Mouse (Mus musculus) heart, postnatal 0 days (tissue): ENCODE measurements at regions not wholly inside any gene's neighbourhood (a gene's known extent, or its start where the extent isn't known, plus 50 kb on each side); places are given as distances from the start of the nearest gene placed in this dataset.
"Not testable (repeated sequence)": the region's sequence is repeated elsewhere in the genome, so short reads cannot be mapped to it uniquely, and the experiment has no call there.

Experiments
- ATAC-seq: fragments of 200-750 bp; cut with Nextera tagmentation; 2 replicates; pipeline ENCODE4 v1.8.0; 2017; ENCODE audit warnings: low read depth, moderate number of reproducible peaks, moderate library complexity; ENCODE audit not compliant: insufficient read depth
- DNase-seq: peaks from one replicate; pipeline ENCODE4 v3.0.0-alpha.2; 2016; ENCODE audit warnings: low spot score
- H3K27ac ChIP-seq: fragments of 300-500 bp; sonication (generic); 2 replicates; pipeline ENCODE4 v1.5.1; 2014; ENCODE audit warnings: low read depth, mild to moderate bottlenecking
- H3K27me3 ChIP-seq: fragments of 300-500 bp; sonication (generic); 2 replicates; pipeline ENCODE4 v1.6.1; 2014; ENCODE audit warnings: low read length, mixed read lengths; ENCODE audit not compliant: control insufficient read depth, insufficient read depth
- H3K36me3 ChIP-seq: fragments of 300-500 bp; sonication (generic); replicated peaks from 2 replicates; pipeline ENCODE4 v1.6.1; 2014; ENCODE audit warnings: low read length, mixed read lengths; ENCODE audit not compliant: control insufficient read depth, insufficient read depth
- H3K4me1 ChIP-seq: fragments of 300-500 bp; sonication (generic); 2 replicates; pipeline ENCODE4 v1.6.1; 2014; ENCODE audit warnings: antibody characterized with exemption; ENCODE audit not compliant: control insufficient read depth, insufficient read depth
- H3K4me2 ChIP-seq: fragments of 300-500 bp; sonication (generic); 2 replicates; pipeline ENCODE4 v1.6.1; 2014; ENCODE audit warnings: low read depth, mild to moderate bottlenecking, low read length, moderate library complexity
- H3K4me3 ChIP-seq: fragments of 300-500 bp; sonication (generic); 2 replicates; pipeline ENCODE4 v1.5.1; 2014; ENCODE audit warnings: low read depth, low read length
- H3K9ac ChIP-seq: fragments of 300-500 bp; sonication (generic); replicated peaks from 2 replicates; pipeline ENCODE4 v1.6.1; 2014; ENCODE audit warnings: low read depth, low read length, mixed read lengths
- H3K9me3 ChIP-seq: fragments of 300-500 bp; sonication (generic); replicated peaks from 2 replicates; pipeline ENCODE4 v1.6.1; 2016; ENCODE audit warnings: low read length; ENCODE audit not compliant: control insufficient read depth
- CTCF ChIP-seq: IDR thresholded peaks from 2 replicates; pipeline ENCODE4 v1.5.1; 2016; ENCODE audit warnings: antibody characterized with exemption, control low read depth, low read depth
- EP300 ChIP-seq: IDR thresholded peaks from 2 replicates; pipeline ENCODE4 v1.6.1; 2016; ENCODE audit warnings: antibody characterized with exemption, low read depth
- WGBS: fragments of 180-500 bp; shearing (Covaris S2); extraction: QIAGEN DNeasy Blood & Tissue Kit; methylation state at CpG from one replicate; pipeline ENCODE4 v1.1.7; 2014; 5-methylcytosine and 5-hydroxymethylcytosine counted together

- no peaks in the 10 kb centered on the region for H3K27me3 ChIP-seq
- H3K9ac ChIP-seq, result no peak overlapping the region
- no peak overlapping the region for H3K27ac ChIP-seq
- H3K9me3 ChIP-seq, result no peaks in the 10 kb centered on the region
- H3K4me1 ChIP-seq, result no peaks in the 10 kb centered on the region
- DNase-seq, result no peak
- H3K4me2 ChIP-seq, result no peak overlapping the region
- 85% methylated on average over 4 of the region's 4 CpGs for WGBS
- no peak overlapping the region for H3K4me3 ChIP-seq
- TF ChIP-seq CTCF, result no peak
- no peak for TF ChIP-seq EP300
- no peak for ATAC-seq
- H3K36me3 ChIP-seq, result no peaks in the 10 kb centered on the region
Observed at GRCm38 (mm10) chr10:6514269-6514668, 244.0 kb upstream of the Oprm1 start.

DNA sequence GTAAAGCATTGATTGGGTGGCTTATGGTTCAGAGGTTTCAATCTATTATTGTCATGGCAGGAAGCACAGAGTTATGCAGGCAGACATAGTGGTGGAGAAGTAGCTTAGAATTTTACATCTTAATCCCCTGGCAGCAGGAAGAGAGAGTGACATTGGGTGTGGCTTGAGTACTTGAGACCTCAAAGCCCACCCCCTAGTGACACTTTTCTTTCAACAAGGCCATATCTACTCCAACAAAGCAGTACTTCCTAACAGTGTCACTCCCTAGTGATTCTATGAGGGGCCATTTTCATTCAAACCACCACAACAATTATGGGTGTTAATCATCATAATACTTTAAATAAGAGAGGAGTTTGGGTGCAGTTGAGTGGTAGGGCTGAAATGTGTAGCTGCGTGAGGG is 195.8 kb upstream of the Oprm1 start:
- Histone ChIP-seq H3K36me3 (no peaks in the 10 kb centered on the region), H3K4me1 (no peaks in the 10 kb centered on the region), H3K4me3 (no peak overlapping the region), H3K27ac (no peak overlapping the region), H3K9me3 (no peaks in the 10 kb centered on the region), H3K4me2 (no peak overlapping the region), H3K9ac (no peak overlapping the region), H3K27me3 (no peaks in the 10 kb centered on the region)
- WGBS, result 85% methylated on average over 1 of the region's 1 CpGs
- ATAC-seq, result no peak
- DNase-seq, result no peak
- TF ChIP-seq EP300 (no peak), CTCF (no peak)

DNA sequence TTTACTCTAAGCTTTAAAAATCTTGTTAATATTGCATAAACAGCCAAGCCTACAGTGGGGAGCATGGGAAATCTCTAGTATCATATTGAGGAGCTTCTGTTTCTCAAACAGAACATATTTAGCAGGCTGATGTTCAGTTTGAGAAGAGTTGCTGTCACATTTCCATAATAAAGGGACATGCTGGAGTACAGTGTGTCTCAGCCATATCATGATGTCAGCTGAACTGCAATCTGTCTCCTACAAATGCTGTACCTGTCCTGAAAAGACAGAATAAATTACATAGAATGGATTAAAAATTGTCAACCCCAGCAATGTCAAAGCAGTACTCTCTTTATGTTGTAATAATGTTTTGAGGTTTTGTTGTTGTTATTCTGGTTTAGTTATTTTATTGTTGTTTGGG is 179.7 kb upstream of the Oprm1 start:
- H3K4me1 ChIP-seq, result no peaks in the 10 kb centered on the region
- no peak overlapping the region for H3K9ac ChIP-seq
- TF ChIP-seq CTCF (no peak), EP300 (no peak)
- ATAC-seq (no peak), DNase-seq (no peak)
- no peaks in the 10 kb centered on the region for H3K27me3 ChIP-seq
- H3K9me3 ChIP-seq, result no peaks in the 10 kb centered on the region
- no peaks in the 10 kb centered on the region for H3K36me3 ChIP-seq
- no peak overlapping the region for H3K27ac ChIP-seq
- no peak overlapping the region for H3K4me3 ChIP-seq
- no peak overlapping the region for H3K4me2 ChIP-seq

- H3K4me2 ChIP-seq, H3K27me3 ChIP-seq, DNase-seq, ATAC-seq, H3K36me3 ChIP-seq, H3K4me1 ChIP-seq, H3K9ac ChIP-seq, H3K4me3 ChIP-seq, H3K9me3 ChIP-seq, H3K27ac ChIP-seq: not testable (repeated sequence)
Observed at GRCm38 (mm10) chr10:6585821-6586220, 172.5 kb upstream of the Oprm1 start.

DNA sequence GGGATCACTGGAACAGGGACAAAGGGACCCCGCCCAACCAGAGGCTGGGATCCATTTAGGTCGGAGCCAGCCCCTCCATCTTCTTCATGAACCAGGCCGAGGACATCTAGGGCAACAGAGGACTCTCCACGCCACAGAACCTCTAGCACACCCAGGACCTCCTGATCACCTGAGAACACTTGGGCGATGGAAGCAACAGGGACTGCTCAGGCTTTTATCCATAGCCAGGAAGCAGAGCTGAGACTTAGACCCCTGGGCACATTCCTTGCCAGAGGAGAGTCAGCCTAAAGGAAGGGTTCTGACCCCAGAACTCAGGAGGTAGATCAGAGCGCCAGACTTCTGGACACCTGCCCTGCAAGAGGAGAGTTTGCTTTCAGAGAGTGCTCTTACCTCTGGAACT is 168.1 kb upstream of the Oprm1 start:
- Histone ChIP-seq H3K9me3 (no peaks in the 10 kb centered on the region), H3K4me1 (no peaks in the 10 kb centered on the region), H3K27ac (no peak overlapping the region), H3K9ac (no peak overlapping the region), H3K27me3 (no peaks in the 10 kb centered on the region), H3K36me3 (no peaks in the 10 kb centered on the region), H3K4me3 (no peak overlapping the region), H3K4me2 (no peak overlapping the region)
- TF ChIP-seq EP300, result no peak
- TF ChIP-seq CTCF, result no peak
- DNase-seq (no peak), ATAC-seq (no peak)
- WGBS, result 79% methylated on average over 6 of the region's 6 CpGs

DNA sequence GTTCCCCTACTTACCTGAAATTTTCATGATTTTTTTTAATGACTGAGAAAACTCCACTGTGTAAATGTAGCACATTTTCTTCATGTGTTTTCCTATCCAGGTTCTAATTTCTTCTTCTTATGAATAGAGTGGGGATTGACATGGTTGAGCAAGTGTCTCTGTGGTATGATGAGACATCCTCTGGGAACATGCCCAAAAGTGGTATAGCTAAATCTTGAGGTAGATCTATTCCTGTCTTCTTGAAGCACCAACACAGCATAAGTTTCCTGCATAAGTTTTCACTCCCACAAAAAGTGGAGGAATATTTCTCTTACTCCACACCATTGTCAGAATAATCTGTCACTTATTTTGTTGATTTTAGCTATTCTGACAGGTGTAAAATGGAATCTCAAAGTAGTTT is 161.1 kb upstream of the Oprm1 start:
- Histone ChIP-seq H3K36me3 (no peaks in the 10 kb centered on the region), H3K4me3 (no peak overlapping the region), H3K27ac (no peak overlapping the region), H3K4me2 (no peak overlapping the region), H3K27me3 (no peaks in the 10 kb centered on the region), H3K9me3 (no peaks in the 10 kb centered on the region), H3K9ac (no peak overlapping the region), H3K4me1 (no peaks in the 10 kb centered on the region)
- TF ChIP-seq EP300 (no peak), CTCF (no peak)
- ATAC-seq (no peak), DNase-seq (no peak)

DNA sequence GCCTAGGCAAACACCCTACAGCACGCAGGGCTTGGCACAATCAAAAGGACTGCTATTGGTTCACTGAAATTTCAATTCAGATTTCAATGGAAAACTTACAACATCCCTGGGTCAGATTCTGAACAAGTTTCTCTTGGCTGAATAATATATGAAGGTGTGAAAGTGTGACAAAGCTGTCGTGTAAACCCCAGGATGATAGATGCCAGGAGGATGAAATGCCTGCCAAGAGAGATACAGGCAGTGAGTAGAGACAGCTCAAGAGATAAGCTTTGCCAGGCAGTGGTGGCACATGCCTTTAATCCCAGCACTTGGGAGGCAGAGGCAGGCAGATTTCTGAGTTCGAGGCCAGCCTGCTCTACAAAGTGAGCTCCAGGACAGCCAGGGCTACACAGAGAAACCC is 159.7 kb upstream of the Oprm1 start:
- not testable (repeated sequence) for H3K9ac ChIP-seq, H3K36me3 ChIP-seq, H3K27ac ChIP-seq, H3K4me2 ChIP-seq, H3K9me3 ChIP-seq, H3K4me1 ChIP-seq, DNase-seq, ATAC-seq, H3K4me3 ChIP-seq, H3K27me3 ChIP-seq
- WGBS, result 65% methylated on average over 3 of the region's 3 CpGs
